Mouse (Mus musculus) monocyte, adult 2 months (primary cell): ENCODE results near the gene Mafg.
A peak's percentile ranks its signal among the peaks of the same experiment; 100 is the strongest.
"Not testable (repeated sequence)": the region's sequence is repeated elsewhere in the genome, so short reads cannot be mapped to it uniquely, and the experiment has no call there.

ENCODE experiments used
- DNase-seq, 2 experiments: peaks; one replicate each; pipeline ENCODE4 v3.0.0; 2022; ENCODE audit warnings: low spot score in 2 of 2, low read depth in 1 of 2

Mafg gene

GRCm38 (mm10) chr11:120633520-120634343 lies at the start of gene Mafg:
Gene Mafg (minus strand): TSS chr11:120633600.
- peak; percentile 75 to 85 for DNase-seq

GRCm38 (mm10) chr11:120682683-120683082 lies 49.3 kb upstream of the Mafg start:
- DNase-seq: no peak

GRCm38 (mm10) chr11:120679909-120680308 lies 46.5 kb upstream of the Mafg start:
- no peak for DNase-seq

GRCm38 (mm10) chr11:120676951-120677350 lies 43.6 kb upstream of the Mafg start:
- no peak for DNase-seq

GRCm38 (mm10) chr11:120675875-120676274 lies 42.5 kb upstream of the Mafg start:
- DNase-seq: not testable (repeated sequence)

- DNase-seq: no peak
These were observed 40.3 kb upstream of the Mafg start for GRCm38 (mm10) chr11:120673594-120674122.

GRCm38 (mm10) chr11:120672687-120673593 lies 39.5 kb upstream of the Mafg start, which contains the start of gene Aspscr1:
Gene Aspscr1 (plus strand): TSS chr11:120672973.
- DNase-seq: peak; percentile 85 to 90

- no peak for DNase-seq
These were observed 33.2 kb upstream of the Mafg start for GRCm38 (mm10) chr11:120666617-120667016.

- DNase-seq: no peak
These were observed 32.0 kb upstream of the Mafg start for GRCm38 (mm10) chr11:120665406-120665805.

GRCm38 (mm10) chr11:120663714-120664113 lies 30.3 kb upstream of the Mafg start:
- no peak for DNase-seq

GRCm38 (mm10) chr11:120662759-120663158 lies 29.4 kb upstream of the Mafg start:
- DNase-seq: no peak

GRCm38 (mm10) chr11:120661076-120661460 lies 27.7 kb upstream of the Mafg start, which contains the start of gene Notum:
Gene Notum (minus strand): TSS chr11:120661175.
- no peak for DNase-seq

GRCm38 (mm10) chr11:120660301-120661075 lies 27.1 kb upstream of the Mafg start:
- no peak for DNase-seq

- no peak for DNase-seq
These were observed 26.3 kb upstream of the Mafg start for GRCm38 (mm10) chr11:120659509-120660300.

GRCm38 (mm10) chr11:120658876-120659410 lies 25.5 kb upstream of the Mafg start:
- DNase-seq: peak in 1 of 2 experiments; percentile 47

- DNase-seq: no peak
These were observed 23.9 kb upstream of the Mafg start for GRCm38 (mm10) chr11:120657301-120657700.

- DNase-seq: no peak
These were observed 21.3 kb upstream of the Mafg start for GRCm38 (mm10) chr11:120654741-120655140.

GRCm38 (mm10) chr11:120651872-120652271 lies 18.5 kb upstream of the Mafg start:
- no peak for DNase-seq

- DNase-seq: no peak
These were observed 14.6 kb upstream of the Mafg start, which contains the start of gene Myadml2 for GRCm38 (mm10) chr11:120648001-120648476. Gene Myadml2 (minus strand): TSS chr11:120648158.
